Mouse (Mus musculus): ENCODE data around the gene Fam78a. TPM values are rescaled to one million over a fixed set of nuclear protein-coding genes. Genes with fewer than 3 reads are reported as not detected.
A peak's percentile ranks its signal among the peaks of the same experiment; 100 is the strongest.

Fam78a gene
- total RNA-seq, 1 experiment: 4.1 TPM

GRCm38 (mm10) chr2:32105117-32105913 lies 20.7 kb upstream of the Fam78a start:
- Histone ChIP-seq H3K36me3 (ENCODE audit: control insufficient read depth, insufficient read depth, low read length, poor library complexity, severe bottlenecking) (no peaks in the 10 kb centered on the region), H3K9ac (ENCODE audit: insufficient read depth, low read depth, low read length, poor library complexity, severe bottlenecking) (no peak overlapping the region), H3K4me3 (ENCODE audit: insufficient read depth in 1 of 2, low read depth in 1 of 2, low read length in 2 of 2, poor library complexity in 1 of 2, severe bottlenecking in 1 of 2) (no peak overlapping the region), H3K9me3 (ENCODE audit: control insufficient read depth, insufficient read depth, low read depth, low read length) (no peaks in the 10 kb centered on the region), H3K4me1 (ENCODE audit: control insufficient read depth in 2 of 2, insufficient read depth in 2 of 2, low read length in 2 of 2, poor library complexity in 1 of 2) (peaks cover 0 to 7% of the 10 kb centered on the region in 2 experiments; a peak in 1 of 4 replicates), H3K27ac (ENCODE audit: insufficient read depth, low read depth, low read length, poor library complexity, severe bottlenecking) (no peak overlapping the region)
- in situ Hi-C loops (cut with MboI; ENCODE audit: low sequenced_read_pairs in 2 of 2, unreplicated experiment in 2 of 2): no loop called here
- no peak for DNase-seq (ENCODE audit: low read depth, low spot score)
- TF ChIP-seq HCFC1 (IDR thresholded peaks at IDR 0.05; ENCODE audit: borderline replicate concordance, insufficient read depth, low read length) (no peak), ZC3H11A (IDR thresholded peaks at IDR 0.05; ENCODE audit: borderline replicate concordance, low read depth, low read length) (no peak), MAFK (IDR thresholded peaks at IDR 0.05; ENCODE audit: insufficient read depth, low read depth, low read length) (no peak), CHD2 (IDR thresholded peaks at IDR 0.05; ENCODE audit: low read depth, low read length) (no peak), ZNF384 (IDR thresholded peaks at IDR 0.05; ENCODE audit: low read depth, low read length) (no peak)

- Histone ChIP-seq H3K9ac (ENCODE audit: insufficient read depth, low read depth, low read length, poor library complexity, severe bottlenecking) (no peak overlapping the region), H3K36me3 (ENCODE audit: control insufficient read depth, insufficient read depth, low read length, poor library complexity, severe bottlenecking) (no peaks in the 10 kb centered on the region), H3K9me3 (ENCODE audit: control insufficient read depth, insufficient read depth, low read depth, low read length) (no peaks in the 10 kb centered on the region), H3K4me1 (ENCODE audit: control insufficient read depth in 2 of 2, insufficient read depth in 2 of 2, low read length in 2 of 2, poor library complexity in 1 of 2) (peaks cover 0 to 7% of the 10 kb centered on the region in 2 experiments; a peak in 1 of 4 replicates), H3K4me3 (ENCODE audit: insufficient read depth in 1 of 2, low read depth in 1 of 2, low read length in 2 of 2, poor library complexity in 1 of 2, severe bottlenecking in 1 of 2) (no peak overlapping the region), H3K27ac (ENCODE audit: insufficient read depth, low read depth, low read length, poor library complexity, severe bottlenecking) (no peak overlapping the region)
- no peak for TF ChIP-seq MAFK (IDR thresholded peaks at IDR 0.05; ENCODE audit: insufficient read depth, low read depth, low read length)
- no peak for TF ChIP-seq CHD2 (IDR thresholded peaks at IDR 0.05; ENCODE audit: low read depth, low read length)
- no peak for TF ChIP-seq ZC3H11A (IDR thresholded peaks at IDR 0.05; ENCODE audit: borderline replicate concordance, low read depth, low read length)
- in situ Hi-C loops (cut with MboI; ENCODE audit: low sequenced_read_pairs in 2 of 2, unreplicated experiment in 2 of 2): no loop called here
- no peak for DNase-seq (ENCODE audit: low read depth, low spot score)
These were observed 19.5 kb upstream of the Fam78a start for GRCm38 (mm10) chr2:32104122-32104521.

GRCm38 (mm10) chr2:32103557-32103956 lies 18.9 kb upstream of the Fam78a start:
- Histone ChIP-seq H3K4me3 (ENCODE audit: insufficient read depth in 1 of 2, low read depth in 1 of 2, low read length in 2 of 2, poor library complexity in 1 of 2, severe bottlenecking in 1 of 2) (peak overlapping the region; percentile 51 to 59; a peak in 3 of 4 replicates), H3K36me3 (ENCODE audit: control insufficient read depth, insufficient read depth, low read length, poor library complexity, severe bottlenecking) (no peaks in the 10 kb centered on the region), H3K9ac (ENCODE audit: insufficient read depth, low read depth, low read length, poor library complexity, severe bottlenecking) (no peak overlapping the region; the same call in 1 of the 2 replicates), H3K4me1 (ENCODE audit: control insufficient read depth in 2 of 2, insufficient read depth in 2 of 2, low read length in 2 of 2, poor library complexity in 1 of 2) (peaks cover 0 to 7% of the 10 kb centered on the region in 2 experiments; a peak in 1 of 4 replicates), H3K27ac (ENCODE audit: insufficient read depth, low read depth, low read length, poor library complexity, severe bottlenecking) (no peak overlapping the region), H3K9me3 (ENCODE audit: control insufficient read depth, insufficient read depth, low read depth, low read length) (no peaks in the 10 kb centered on the region)
- DNase-seq (ENCODE audit: low read depth, low spot score): no peak
- in situ Hi-C loops (cut with MboI; ENCODE audit: low sequenced_read_pairs in 2 of 2, unreplicated experiment in 2 of 2): no loop called here
- no peak for TF ChIP-seq CHD2 (IDR thresholded peaks at IDR 0.05; ENCODE audit: low read depth, low read length)
- no peak for TF ChIP-seq ZNF384 (IDR thresholded peaks at IDR 0.05; ENCODE audit: low read depth, low read length)
- no peak for TF ChIP-seq ZC3H11A (IDR thresholded peaks at IDR 0.05; ENCODE audit: borderline replicate concordance, low read depth, low read length)
- TF ChIP-seq MAFK (IDR thresholded peaks at IDR 0.05; ENCODE audit: insufficient read depth, low read depth, low read length): no peak
- TF ChIP-seq HCFC1 (IDR thresholded peaks at IDR 0.05; ENCODE audit: borderline replicate concordance, insufficient read depth, low read length): no peak

GRCm38 (mm10) chr2:32102944-32103343 lies 18.3 kb upstream of the Fam78a start:
- no peak overlapping the region for H3K27ac ChIP-seq (ENCODE audit: insufficient read depth, low read depth, low read length, poor library complexity, severe bottlenecking)
- no peaks in the 10 kb centered on the region for H3K9me3 ChIP-seq (ENCODE audit: control insufficient read depth, insufficient read depth, low read depth, low read length)

More at GRCm38 (mm10) chr2:32102944-32103343, 18.3 kb upstream of the Fam78a start:
- no peaks in the 10 kb centered on the region for H3K36me3 ChIP-seq (ENCODE audit: control insufficient read depth, insufficient read depth, low read length, poor library complexity, severe bottlenecking)
- peaks cover 0 to 7% of the 10 kb centered on the region in 2 experiments; a peak in 1 of 4 replicates for H3K4me1 ChIP-seq (ENCODE audit: control insufficient read depth in 2 of 2, insufficient read depth in 2 of 2, low read length in 2 of 2, poor library complexity in 1 of 2)
- DNase-seq (ENCODE audit: low read depth, low spot score): no peak
- H3K4me3 ChIP-seq (ENCODE audit: insufficient read depth in 1 of 2, low read depth in 1 of 2, low read length in 2 of 2, poor library complexity in 1 of 2, severe bottlenecking in 1 of 2): peak overlapping the region; percentile 51 to 59
- no peak overlapping the region for H3K9ac ChIP-seq (ENCODE audit: insufficient read depth, low read depth, low read length, poor library complexity, severe bottlenecking)
- TF ChIP-seq ZNF384 (IDR thresholded peaks at IDR 0.05; ENCODE audit: low read depth, low read length) (no peak), CHD2 (IDR thresholded peaks at IDR 0.05; ENCODE audit: low read depth, low read length) (no peak), ZC3H11A (IDR thresholded peaks at IDR 0.05; ENCODE audit: borderline replicate concordance, low read depth, low read length) (no peak), HCFC1 (IDR thresholded peaks at IDR 0.05; ENCODE audit: borderline replicate concordance, insufficient read depth, low read length) (no peak), MAFK (IDR thresholded peaks at IDR 0.05; ENCODE audit: insufficient read depth, low read depth, low read length) (no peak)
- in situ Hi-C loops (cut with MboI; ENCODE audit: low sequenced_read_pairs in 2 of 2, unreplicated experiment in 2 of 2): no loop called here

Data from ES-E14 (cell line).